ENCODE assay signal across 13 mouse cellular contexts in genomic region chr2:173564179-173564578, GRCm38 (mm10). TPM values are rescaled to one million over a fixed set of nuclear protein-coding genes. Genes with fewer than 3 reads are reported as not detected.
DNase-seq lines count a peak whose midpoint lies in the region; ATAC-seq and TF ChIP-seq lines count a peak whose summit lies in the region.
"Had no signal": no experiment of that assay in that cellular context is flagged by ENCODE, and none has a peak within 500 bp of the region (broad histone marks: within the 10 kb centered on the region; RNA-seq: fewer than 3 reads in every experiment).

No protein-coding gene starts in this region.

- no peaks in the 10 kb centered on the region for H3K9me3 ChIP-seq in neural tube, embryonic 14.5 days (ENCODE audit: control insufficient read depth, low read length)

- no peaks in the 10 kb centered on the region for H3K4me1 ChIP-seq in neural tube, embryonic 14.5 days (ENCODE audit: control insufficient read depth, insufficient read depth, low read length)

- H3K36me3 ChIP-seq in neural tube, embryonic 14.5 days (ENCODE audit: control insufficient read depth, insufficient read depth, low read length): no peaks in the 10 kb centered on the region
- H3K36me3 ChIP-seq: G1E had no signal

- WGBS in neural tube, embryonic 14.5 days: 54% methylated on average over 9 of the region's 9 CpGs

- no peak overlapping the region for H3K4me3 ChIP-seq in layer of hippocampus, adult 2 months
- H3K4me3 ChIP-seq in neural tube, embryonic 14.5 days (ENCODE audit: low read depth, low read length): no peak overlapping the region
- H3K4me3 ChIP-seq: left cerebral cortex, adult 2 months had no signal

- DNase-seq in layer of hippocampus, adult 2 months (ENCODE audit: low spot score in 2 of 2): no peak
- no peak for DNase-seq in layer of hippocampus, adult 11-12 months (ENCODE audit: low spot score)
- DNase-seq in embryo, embryonic 10.5 days (ENCODE audit: low spot score): peak; percentile 28
- peak; percentile 29 for DNase-seq in forelimb bud, embryonic 11.5 days (ENCODE audit: low read depth, low spot score)
- no peak for DNase-seq in left cerebral cortex, adult 18-20 months (ENCODE audit: low spot score in 2 of 2)
- no peak for DNase-seq in frontal cortex, postnatal 14 days (ENCODE audit: low spot score in 2 of 2)
- DNase-seq: adrenal gland, adult 8-10 months; cerebellum, adult 2 months; gastrocnemius, postnatal 36 days had no signal

- peak; percentile 41 for TF ChIP-seq CTCF in layer of hippocampus, adult 2 months (conservative IDR thresholded peaks at IDR 0.05)

- H3K27ac ChIP-seq in layer of hippocampus, adult 2 months: no peak overlapping the region
- no peak overlapping the region; the same call in 1 of the 2 replicates for H3K27ac ChIP-seq in neural tube, embryonic 14.5 days (ENCODE audit: low read depth, low read length)
- H3K27ac ChIP-seq: left cerebral cortex, adult 2 months had no signal

- no peaks in the 10 kb centered on the region for H3K27me3 ChIP-seq in neural tube, embryonic 14.5 days (ENCODE audit: control insufficient read depth, insufficient read depth, low read length)

- no peak overlapping the region for H3K9ac ChIP-seq in neural tube, embryonic 14.5 days (replicated peaks; ENCODE audit: low read depth, low read length)

- peak; percentile 35; the same call in 1 of the 2 replicates for ATAC-seq in neural tube, embryonic 14.5 days (ENCODE audit: low read depth)

- no peak overlapping the region for H3K4me2 ChIP-seq in neural tube, embryonic 14.5 days (ENCODE audit: low read depth, low read length)

RNA-seq across cellular contexts. Expression of gene Ankrd60, which starts 14.0 kb away (rescaled TPM):
- not detected for total RNA-seq in layer of hippocampus, adult 2 months (2021)
- not detected in 2 replicates for polyA plus RNA-seq in neural tube, embryonic 14.5 days (2014; fragmentation: Nextera tagmentation; extraction: Ambion mirVana)
- total RNA-seq in left cerebral cortex, adult 18-20 months (2021): not detected
- total RNA-seq: adrenal gland, adult 8-10 months; G1E; gastrocnemius, postnatal 36 days; left cerebral cortex, adult 2 months had no signal
- polyA plus RNA-seq: cerebellum, adult 2 months; G1E; hindbrain, embryonic 11.5 days had no signal

RNA-seq across cellular contexts. Expression of gene 1700021F07Rik, which starts 41.8 kb away (rescaled TPM):
- not detected for total RNA-seq in layer of hippocampus, adult 2 months (2021)
- polyA plus RNA-seq in neural tube, embryonic 14.5 days (2014; fragmentation: Nextera tagmentation; extraction: Ambion mirVana): not detected in 2 replicates
- not detected for total RNA-seq in left cerebral cortex, adult 18-20 months (2021)
- total RNA-seq: adrenal gland, adult 8-10 months; G1E; gastrocnemius, postnatal 36 days; left cerebral cortex, adult 2 months had no signal
- polyA plus RNA-seq: cerebellum, adult 2 months; G1E; hindbrain, embryonic 11.5 days had no signal

Comparison
In these comparisons a context has a peak if more than half of its experiments do, and no peak if none do; other contexts are left out.
1. DNase-seq: peak in embryo, embryonic 10.5 days (single experiment) and forelimb bud, embryonic 11.5 days (single experiment); none in layer of hippocampus, adult 2 months (0 of 2), layer of hippocampus, adult 11-12 months (single experiment), left cerebral cortex, adult 18-20 months (0 of 2) and frontal cortex, postnatal 14 days (0 of 2).